Mouse (Mus musculus) thymus, adult 2 months (tissue): ENCODE measurements around the gene Crip1.

ENCODE experiments used
- CTCF ChIP-seq: fragments of 200-500 bp; IDR thresholded peaks from 2 replicates; pipeline ENCODE4 v1.5.1; 2012; ENCODE audit warnings: mild to moderate bottlenecking, control low read depth, low read length, moderate library complexity, borderline replicate concordance; ENCODE audit not compliant: control insufficient read depth, poor library complexity, insufficient read depth; ENCODE audit errors: extremely low read depth
- POLR2A ChIP-seq: fragments of 200-500 bp; IDR thresholded peaks from 2 replicates; pipeline ENCODE4 v1.6.1; 2012; ENCODE audit warnings: mild to moderate bottlenecking, low read length, control low read depth, moderate library complexity; ENCODE audit not compliant: control insufficient read depth, poor library complexity, insufficient read depth; ENCODE audit errors: extremely low read depth

DNA sequence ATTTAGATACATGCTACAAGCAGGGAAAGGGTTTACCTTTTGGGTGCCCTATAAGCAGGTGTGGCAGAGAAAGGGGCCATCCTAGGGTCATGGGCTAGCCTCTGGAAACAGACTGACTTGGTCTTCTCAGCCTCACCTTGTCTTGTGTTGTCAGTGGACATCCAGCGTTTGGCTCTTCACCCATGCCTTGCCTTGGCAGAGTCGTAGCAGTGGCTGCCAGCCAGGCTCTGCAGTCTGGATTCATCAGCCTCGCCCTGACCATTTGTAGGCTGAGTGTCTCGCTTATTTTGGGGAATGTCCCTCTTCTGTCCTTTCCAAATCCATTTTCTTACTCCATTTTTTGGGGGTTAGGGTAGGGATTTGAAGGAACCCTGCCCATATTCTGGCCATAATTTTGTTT lies 55.2 kb downstream of the Crip1 start:
- TF ChIP-seq CTCF, result no peak
- TF ChIP-seq POLR2A, result no peak
